Comparison of ENCODE assay signal across 16 mouse cellular contexts in genomic region chr5:53865146-53865545, GRCm38 (mm10).
"Had no signal": no experiment of that assay in that cellular context is flagged by ENCODE, and none has a peak within 500 bp of the region (broad histone marks: within the 10 kb centered on the region; RNA-seq: fewer than 3 reads in every experiment).

No protein-coding gene starts in this region.

- DNase-seq: retina, postnatal 1 day; right cerebral cortex, adult 18-20 months; right cerebral cortex, postnatal 14 days; right cerebral cortex, postnatal 25 days; right cerebral cortex, postnatal 4 days; spleen, adult 18-20 months; thymus, adult 18-20 months; thymus, adult 2 months; thymus, postnatal 14 days; thymus, postnatal 25 days; thymus, postnatal 36 days; thymus, postnatal 4 days had no signal

- H3K9me3 ChIP-seq: neural tube, embryonic 13.5 days; neural tube, embryonic 15.5 days; stomach, embryonic 15.5 days had no signal

- H3K27me3 ChIP-seq: neural tube, embryonic 13.5 days; neural tube, embryonic 15.5 days; stomach, embryonic 15.5 days had no signal

- H3K9ac ChIP-seq: neural tube, embryonic 13.5 days; neural tube, embryonic 15.5 days; stomach, embryonic 15.5 days had no signal

- H3K4me2 ChIP-seq: neural tube, embryonic 13.5 days; neural tube, embryonic 15.5 days; stomach, embryonic 15.5 days had no signal

- H3K4me3 ChIP-seq: neural tube, embryonic 13.5 days; neural tube, embryonic 15.5 days; stomach, embryonic 15.5 days had no signal

- H3K36me3 ChIP-seq: stomach, embryonic 15.5 days had no signal

- H3K27ac ChIP-seq: neural tube, embryonic 13.5 days; neural tube, embryonic 15.5 days; stomach, embryonic 15.5 days; stomach, postnatal 0 days had no signal

- H3K4me1 ChIP-seq: neural tube, embryonic 13.5 days; neural tube, embryonic 15.5 days; stomach, embryonic 15.5 days had no signal
